Mouse (Mus musculus): Measurements from ENCODE around the gene Npy4r.

Npy4r gene

GRCm38 (mm10) chr14:34152342-34152741 lies at the start of gene Npy4r:
TSS of gene Npy4r (minus strand) at chr14:34152489.
- DNase-seq (ENCODE audit: low spot score in 2 of 2): no peak

- no peak for DNase-seq (ENCODE audit: low spot score in 2 of 2)
Measured at GRCm38 (mm10) chr14:34201231-34202035, 49.1 kb upstream of the Npy4r start, which contains the start of gene Gprin2. TSS of gene Gprin2 (minus strand) at chr14:34201653.

- DNase-seq (ENCODE audit: low spot score in 2 of 2): peak in 1 of 2 experiments; percentile 15
Measured at GRCm38 (mm10) chr14:34200738-34201230, 48.5 kb upstream of the Npy4r start.

- no peak for DNase-seq (ENCODE audit: low spot score in 2 of 2)
Measured at GRCm38 (mm10) chr14:34196706-34197105, 44.4 kb upstream of the Npy4r start.

GRCm38 (mm10) chr14:34195466-34195865 lies 43.2 kb upstream of the Npy4r start:
- no peak for DNase-seq (ENCODE audit: low spot score in 2 of 2)

GRCm38 (mm10) chr14:34193879-34194278 lies 41.6 kb upstream of the Npy4r start:
- no peak for DNase-seq (ENCODE audit: low spot score in 2 of 2)

- DNase-seq (ENCODE audit: low spot score in 2 of 2): no peak
Measured at GRCm38 (mm10) chr14:34190361-34190760, 38.1 kb upstream of the Npy4r start.

- DNase-seq (ENCODE audit: low spot score in 2 of 2): peak in 1 of 2 experiments; percentile 11
Measured at GRCm38 (mm10) chr14:34188629-34189028, 36.3 kb upstream of the Npy4r start.

GRCm38 (mm10) chr14:34183101-34183500 lies 30.8 kb upstream of the Npy4r start:
- DNase-seq (ENCODE audit: low spot score in 2 of 2): no peak

GRCm38 (mm10) chr14:34179351-34179750 lies 27.1 kb upstream of the Npy4r start:
- DNase-seq (ENCODE audit: low spot score in 2 of 2): peak; percentile 39 to 67

- no peak for DNase-seq (ENCODE audit: low spot score in 2 of 2)
Measured at GRCm38 (mm10) chr14:34171107-34171506, 18.8 kb upstream of the Npy4r start.

- no peak for DNase-seq (ENCODE audit: low spot score in 2 of 2)
Measured at GRCm38 (mm10) chr14:34155752-34156151, 3.5 kb upstream of the Npy4r start.

GRCm38 (mm10) chr14:34154601-34155337 lies 2.5 kb upstream of the Npy4r start:
- DNase-seq (ENCODE audit: low spot score in 2 of 2): no peak

GRCm38 (mm10) chr14:34142915-34143314 lies 9.4 kb downstream of the Npy4r start:
- no peak for DNase-seq (ENCODE audit: low spot score in 2 of 2)

- no peak for DNase-seq (ENCODE audit: low spot score in 2 of 2)
Measured at GRCm38 (mm10) chr14:34142316-34142715, 10.0 kb downstream of the Npy4r start.

- DNase-seq (ENCODE audit: low spot score in 2 of 2): no peak
Measured at GRCm38 (mm10) chr14:34139671-34140664, 12.3 kb downstream of the Npy4r start.

GRCm38 (mm10) chr14:34135391-34135790 lies 16.9 kb downstream of the Npy4r start:
- DNase-seq (ENCODE audit: low spot score in 2 of 2): no peak

- DNase-seq (ENCODE audit: low spot score in 2 of 2): no peak
Measured at GRCm38 (mm10) chr14:34131216-34131615, 21.1 kb downstream of the Npy4r start.

- no peak for DNase-seq (ENCODE audit: low spot score in 2 of 2)
Measured at GRCm38 (mm10) chr14:34121691-34122090, 30.6 kb downstream of the Npy4r start.

GRCm38 (mm10) chr14:34120923-34121351 lies 31.4 kb downstream of the Npy4r start:
- no peak for DNase-seq (ENCODE audit: low spot score in 2 of 2)
